Mouse (Mus musculus): ENCODE data around the gene Scyl1.

DNA sequence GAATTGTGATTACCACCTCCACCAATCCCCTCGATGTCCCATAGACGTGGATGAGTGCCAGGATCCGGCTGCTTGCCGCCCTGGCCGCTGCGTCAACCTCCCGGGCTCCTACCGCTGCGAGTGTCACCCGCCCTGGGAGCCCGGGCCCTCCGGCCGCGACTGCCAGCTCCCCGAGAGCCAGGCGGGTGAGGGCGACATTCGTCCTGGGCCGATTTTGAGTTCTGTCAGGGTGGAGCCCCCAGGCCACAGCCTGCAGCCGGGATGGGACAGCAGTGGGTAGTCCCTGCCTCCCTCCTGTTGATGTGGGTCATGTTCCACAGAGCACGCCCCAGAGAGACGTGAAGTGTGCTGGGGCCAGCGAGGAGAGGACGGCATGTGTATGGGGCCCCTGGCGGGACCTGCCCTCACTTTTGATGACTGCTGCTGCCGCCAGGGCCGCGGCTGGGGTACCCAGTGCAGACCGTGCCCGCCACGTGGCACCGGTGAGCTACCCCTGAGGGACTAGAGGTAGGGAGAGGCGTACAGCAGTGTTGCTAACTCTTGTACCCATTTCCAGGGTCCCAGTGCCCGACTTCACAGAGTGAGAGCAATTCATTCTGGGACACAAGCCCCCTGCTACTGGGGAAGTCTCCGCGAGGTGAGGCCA is 14.1 kb downstream of the Scyl1 start:
- TF ChIP-seq CTCF (IDR thresholded peaks at IDR 0.05; ENCODE audit: extremely low read depth, insufficient read length, insufficient replicate concordance, low read depth, low read length) (no peak), POLR2A (IDR thresholded peaks at IDR 0.05; ENCODE audit: low read depth, low read length) (no peak)

All from small intestine, adult 2 months (tissue).